Mouse (Mus musculus): ENCODE results near the gene Iah1.

The Iah1 gene

DNA sequence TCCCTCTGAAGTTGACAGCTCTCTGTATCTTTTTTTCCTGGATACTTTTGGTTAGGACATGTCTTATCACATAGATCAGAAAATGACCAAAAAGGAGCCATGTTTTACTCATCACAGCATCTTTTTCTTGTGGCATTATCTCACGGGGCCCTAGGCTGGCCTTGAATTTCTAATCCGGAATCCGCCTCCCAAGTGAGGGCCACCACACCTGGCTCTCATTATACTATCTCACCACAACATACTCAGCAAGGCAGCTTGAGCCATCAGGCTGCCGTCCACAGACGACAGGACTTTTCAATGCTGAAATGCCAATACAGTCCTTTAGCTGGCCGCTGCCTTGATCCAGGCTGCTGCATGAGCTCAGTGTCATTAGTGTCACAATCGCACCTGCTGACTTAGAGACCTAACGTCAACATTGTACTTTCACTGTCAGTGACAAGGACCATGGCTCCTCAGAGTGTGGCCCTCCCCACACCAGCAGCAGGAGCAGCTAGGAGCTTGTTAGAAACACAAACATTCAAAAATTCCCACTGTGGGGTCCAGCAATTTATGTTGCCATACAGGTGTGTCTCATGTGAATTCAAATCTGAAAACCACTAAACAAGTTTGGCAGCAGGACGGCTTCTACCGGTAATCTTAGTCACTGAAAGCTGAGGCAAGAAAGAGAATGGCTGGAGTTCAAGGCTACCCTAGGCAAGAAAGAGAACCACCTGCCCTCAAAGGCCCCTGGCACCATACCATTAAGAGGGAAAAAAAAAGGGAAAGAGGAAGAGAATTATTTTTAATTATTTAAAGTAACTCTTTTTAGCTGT lies 48.6 kb downstream of the Iah1 start:
- no peak for DNase-seq (ENCODE audit: low spot score in 2 of 2)

DNA sequence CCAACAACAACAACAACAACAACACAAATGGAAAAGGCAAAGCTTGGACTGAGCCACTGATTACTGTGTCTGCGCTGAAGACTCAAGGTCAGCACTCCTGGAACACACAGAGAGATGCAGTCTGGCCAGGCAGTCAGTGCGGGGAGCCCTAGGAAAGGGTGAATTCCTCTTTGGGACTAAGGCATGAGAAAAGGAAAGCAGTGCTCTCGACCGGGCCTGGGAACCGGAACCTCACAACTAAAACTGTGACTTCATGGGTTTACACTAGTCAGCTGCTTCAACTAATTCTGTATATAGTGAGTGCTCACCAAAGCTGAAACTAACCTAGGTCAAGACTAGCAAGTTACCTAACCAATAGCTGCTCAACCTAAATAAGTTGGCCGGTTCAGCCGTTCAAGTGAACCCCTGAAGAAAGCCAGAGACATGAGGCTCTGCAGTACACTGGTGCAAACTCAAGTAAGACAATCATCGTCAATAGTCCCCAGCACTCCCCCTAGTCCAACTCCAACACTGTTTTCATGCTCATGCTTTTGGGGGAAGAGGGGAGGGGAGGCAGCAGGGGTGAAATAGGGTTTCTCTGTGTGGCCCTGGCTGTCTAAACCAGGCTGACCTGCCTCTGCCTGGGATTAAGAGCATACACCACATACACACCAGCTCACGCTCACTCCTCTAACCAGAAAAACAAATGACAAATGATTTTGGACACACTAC lies 52.3 kb downstream of the Iah1 start:
- DNase-seq (ENCODE audit: low spot score in 2 of 2): no peak

GRCm38 (mm10) chr12:21369087-21369410 lies 52.9 kb downstream of the Iah1 start:
- peak in 1 of 2 experiments; percentile 14 for DNase-seq (ENCODE audit: low spot score in 2 of 2)

DNA sequence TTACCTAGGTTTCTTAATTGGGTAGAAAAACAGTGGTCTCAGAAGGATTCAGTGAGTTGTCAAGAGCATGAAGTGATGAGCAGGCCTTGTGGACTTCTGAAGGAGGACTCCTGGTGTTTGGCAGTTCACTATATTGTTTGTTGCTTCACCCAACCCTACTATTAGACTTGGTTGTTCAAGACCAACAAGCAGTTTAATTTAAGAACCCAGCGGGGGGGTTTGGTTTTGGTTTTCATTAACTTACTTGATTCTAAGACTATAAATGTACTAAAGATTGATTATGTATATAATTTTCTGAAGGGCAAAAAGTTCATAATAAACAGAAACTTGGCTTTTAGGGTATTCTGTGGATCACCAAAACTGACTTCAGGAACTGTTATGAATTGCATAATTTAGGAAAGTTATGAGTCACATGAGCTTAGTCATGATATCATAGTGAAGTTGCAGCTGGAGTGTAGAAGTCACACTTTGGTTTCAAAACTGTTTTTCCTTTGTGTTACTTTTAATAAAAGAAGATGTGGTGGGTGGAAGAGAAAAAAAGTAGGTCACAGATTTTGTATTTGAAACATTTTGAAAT lies 53.9 kb downstream of the Iah1 start:
- peak in 1 of 2 experiments; percentile 11 for DNase-seq (ENCODE audit: low spot score in 2 of 2)

GRCm38 (mm10) chr12:21373100-21373819 lies 57.1 kb downstream of the Iah1 start, which contains the start of gene Adam17:
TSS of gene Adam17 (minus strand) at chr12:21373632.
- DNase-seq (ENCODE audit: low spot score in 2 of 2): peak; percentile 93 to 95

Data from natural killer cell, adult 2 months (primary cell).